Mouse (Mus musculus) thymus, postnatal 0 days (tissue): ENCODE results near the gene Olfr1189. TPM values are rescaled to one million over a fixed set of nuclear protein-coding genes. Genes with fewer than 3 reads are reported as not detected.
"Not testable (repeated sequence)": the region's sequence is repeated elsewhere in the genome, so short reads cannot be mapped to it uniquely, and the experiment has no call there.

ENCODE experiments used
- DNase-seq: peaks from one replicate; pipeline ENCODE4 v3.0.0-alpha.2; 2015; ENCODE audit warnings: low spot score
- polyA plus RNA-seq: library from polyadenylated mRNA; unstranded; fragments of >200 nt; fragmentation: Nextera tagmentation; extraction: Ambion mirVana; gene quantifications from 2 replicates; pipeline ENCODE4 v1.2.1, GENCODE M21; 2015

Olfr1189 gene
- polyA plus RNA-seq = not detected in 2 replicates

DNA sequence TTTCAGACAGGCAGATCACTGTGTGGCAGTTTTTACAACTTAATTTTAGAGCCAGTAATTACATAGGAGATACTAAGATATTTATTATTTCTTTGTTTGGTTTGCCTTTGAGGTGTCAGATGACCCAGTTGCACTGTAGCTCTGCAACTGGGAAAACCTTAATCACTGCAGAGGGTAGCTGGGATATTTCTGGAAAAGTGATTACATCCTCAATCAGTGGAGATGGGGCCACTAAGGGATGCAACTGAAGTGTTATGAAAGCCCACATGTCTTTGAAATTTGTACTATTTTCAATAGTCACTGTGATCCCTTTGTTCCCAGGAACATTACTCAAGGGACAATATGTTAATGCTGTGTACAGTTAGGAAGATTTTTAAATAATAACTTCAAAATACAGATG is at the start of gene Olfr1189:
Gene Olfr1189 (plus strand): TSS at position 301 of the 400 bp plus-strand sequence.
- no peak for DNase-seq

DNA sequence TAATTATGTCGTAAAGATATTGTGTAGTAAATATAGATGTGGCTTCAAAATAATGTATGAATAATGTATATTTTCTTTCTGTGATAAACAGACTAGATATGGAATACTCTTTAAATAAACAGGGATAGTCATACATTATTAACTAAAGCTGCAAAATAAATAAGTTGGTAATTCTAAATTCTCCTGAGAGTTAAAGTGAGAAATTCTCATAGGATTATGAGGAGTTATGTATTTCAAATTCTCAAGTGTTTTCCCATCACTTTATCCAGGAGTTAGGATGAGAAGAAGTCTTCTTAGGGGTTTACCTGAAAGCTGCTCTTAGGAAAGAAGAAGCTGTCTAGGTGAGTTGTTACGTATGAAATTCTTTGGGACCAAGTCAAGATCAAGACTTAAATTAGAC is 29.6 kb upstream of the Olfr1189 start, which contains the start of gene Olfr1188:
Gene Olfr1188 (plus strand): TSS at position 301 of the 400 bp plus-strand sequence.
- DNase-seq = no peak

DNA sequence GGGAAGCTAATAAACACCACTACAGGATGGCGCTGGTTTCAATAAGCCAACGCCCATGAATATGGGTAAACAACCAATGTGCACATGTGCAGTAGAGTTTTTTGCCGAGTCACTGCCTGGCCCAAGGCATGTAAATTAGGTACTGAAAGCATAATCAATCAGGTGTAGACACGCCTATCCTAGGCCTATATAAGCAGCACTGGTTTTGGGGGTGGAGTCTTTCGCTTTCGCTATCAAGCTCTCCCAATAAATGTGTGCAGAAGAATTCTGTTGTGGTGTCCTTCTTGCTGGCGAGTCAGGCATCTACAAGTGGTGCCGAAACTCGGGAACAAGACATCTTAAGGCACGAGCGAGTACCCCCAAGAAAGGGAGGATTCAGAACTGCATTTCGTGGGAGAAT is 13.6 kb upstream of the Olfr1189 start:
- not testable (repeated sequence) for DNase-seq

DNA sequence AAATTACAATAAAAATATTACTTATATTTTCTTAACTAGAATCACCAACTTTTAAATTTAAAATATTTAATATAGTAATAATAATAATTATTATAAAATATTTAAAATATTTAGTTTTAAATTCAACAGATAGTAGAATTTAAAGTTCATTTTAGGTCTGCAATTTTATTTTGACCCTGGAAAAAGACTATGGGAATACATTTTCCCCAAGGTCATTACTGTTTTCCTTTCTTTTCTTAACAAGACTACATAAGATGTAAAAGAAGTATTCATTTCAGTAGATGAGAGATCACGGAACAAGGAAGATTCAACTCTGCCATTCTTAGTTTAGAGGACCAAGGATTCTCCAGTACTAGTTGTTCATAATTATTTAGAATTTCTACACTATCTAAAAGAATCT is 54.0 kb downstream of the Olfr1189 start, which contains the start of gene Olfr1191-ps1:
Gene Olfr1191-ps1 (plus strand): TSS at position 301 of the 400 bp plus-strand sequence.
- not testable (repeated sequence) for DNase-seq

Other genes starting within 250 kb of the Olfr1189 start
- not detected in 2 replicates for gene Olfr1176, start 249.7 kb upstream of the Olfr1189 start, polyA plus RNA-seq
- not detected in 2 replicates for gene Olfr1177-ps, start 240.0 kb upstream of the Olfr1189 start, polyA plus RNA-seq
- gene Olfr1178, start 199.4 kb upstream of the Olfr1189 start, polyA plus RNA-seq = not detected in 2 replicates
- gene Olfr1179, start 180.0 kb upstream of the Olfr1189 start, polyA plus RNA-seq = not detected in 2 replicates
- not detected in 2 replicates for gene Olfr1180, start 167.3 kb upstream of the Olfr1189 start, polyA plus RNA-seq
- not detected in 2 replicates for gene Olfr1181, start 160.3 kb upstream of the Olfr1189 start, polyA plus RNA-seq
- not detected in 2 replicates for gene Gm13757, start 137.3 kb upstream of the Olfr1189 start, polyA plus RNA-seq
- not detected in 2 replicates for gene Olfr1183, start 131.6 kb upstream of the Olfr1189 start, polyA plus RNA-seq
- gene Olfr1184, start 102.9 kb upstream of the Olfr1189 start, polyA plus RNA-seq = not detected in 2 replicates
- gene Olfr1185-ps1, start 93.1 kb upstream of the Olfr1189 start, polyA plus RNA-seq = not detected in 2 replicates
- not detected in 2 replicates for gene Olfr1186, start 67.9 kb upstream of the Olfr1189 start, polyA plus RNA-seq
- not detected in 2 replicates for gene Olfr1188, start 29.5 kb upstream of the Olfr1189 start, polyA plus RNA-seq
- gene Olfr1191-ps1, start 54.1 kb downstream of the Olfr1189 start, polyA plus RNA-seq = not detected in 2 replicates
- not detected in 2 replicates for gene Olfr1192-ps1, start 62.1 kb downstream of the Olfr1189 start, polyA plus RNA-seq
- gene Olfr1193, start 89.2 kb downstream of the Olfr1189 start, polyA plus RNA-seq = not detected in 2 replicates
- not detected in 2 replicates for gene Olfr1195, start 102.7 kb downstream of the Olfr1189 start, polyA plus RNA-seq
- gene Olfr1196, start 118.1 kb downstream of the Olfr1189 start, polyA plus RNA-seq = not detected in 2 replicates
- gene Olfr1197, start 145.9 kb downstream of the Olfr1189 start, polyA plus RNA-seq = not detected in 2 replicates
- gene Olfr1198, start 164.9 kb downstream of the Olfr1189 start, polyA plus RNA-seq = not detected in 2 replicates
- gene Olfr1199, start 174.0 kb downstream of the Olfr1189 start, polyA plus RNA-seq = not detected in 2 replicates
- not detected in 2 replicates for gene Olfr1200, start 184.0 kb downstream of the Olfr1189 start, polyA plus RNA-seq
- not detected in 2 replicates for gene Olfr1201, start 206.6 kb downstream of the Olfr1189 start, polyA plus RNA-seq
- not detected in 2 replicates for gene Olfr1202, start 228.0 kb downstream of the Olfr1189 start, polyA plus RNA-seq
- not detected in 2 replicates for gene Olfr1205, start 243.3 kb downstream of the Olfr1189 start, polyA plus RNA-seq